Mouse (Mus musculus) MEL (cell line): ENCODE data around the gene Clns1a. TPM values are rescaled to one million over a fixed set of nuclear protein-coding genes. Genes with fewer than 3 reads are reported as not detected.

ENCODE experiments used
- DNase-seq: peaks from one replicate; pipeline ENCODE4 v3.0.0; 2011; ENCODE audit warnings: low read depth, low spot score
- H3K27ac ChIP-seq: 2 replicates; pipeline ENCODE4 v1.5.1; 2012; ENCODE audit warnings: low read depth, mild to moderate bottlenecking, control low read depth, low read length, moderate library complexity; ENCODE audit not compliant: control insufficient read depth
- H3K27me3 ChIP-seq, 2 experiments: fragments of 150-350 bp in 1 of 2; sonication (generic) in 1 of 2; 2 replicates each; pipeline ENCODE4 v1.6.1; 2012; ENCODE audit warnings: low read length in 2 of 2, mild to moderate bottlenecking in 2 of 2, improper control_type of control experiment in 1 of 2, moderate library complexity in 1 of 2; ENCODE audit not compliant: insufficient read depth in 2 of 2, control insufficient read depth in 1 of 2
- H3K36me3 ChIP-seq, 2 experiments: 2 replicates each; pipeline ENCODE4 v1.6.1; 2012 to 2014; ENCODE audit warnings: low read length in 2 of 2, improper control_type of control experiment in 1 of 2, inconsistent platforms in 1 of 2, mild to moderate bottlenecking in 1 of 2; ENCODE audit not compliant: insufficient read depth in 2 of 2, control insufficient read depth in 1 of 2
- H3K4me1 ChIP-seq, 2 experiments: fragments of 150-350 bp in 1 of 2; sonication (generic) in 1 of 2; 2 replicates each; pipeline ENCODE4 v1.6.1; 2012; ENCODE audit warnings: low read length in 2 of 2, improper control_type of control experiment in 1 of 2, mild to moderate bottlenecking in 1 of 2; ENCODE audit not compliant: insufficient read depth in 2 of 2, control insufficient read depth in 1 of 2
- H3K4me3 ChIP-seq, 2 experiments: fragments of 150-350 bp in 1 of 2; sonication (generic) in 1 of 2; 2 replicates each; pipeline ENCODE4 v1.5.1; 2012; ENCODE audit warnings: low read depth in 2 of 2, low read length in 2 of 2, mild to moderate bottlenecking in 2 of 2, moderate library complexity in 2 of 2, control low read depth in 1 of 2, improper control_type of control experiment in 1 of 2; ENCODE audit not compliant: control insufficient read depth in 1 of 2, insufficient read depth in 1 of 2
- H3K79me2 ChIP-seq: 2 replicates; pipeline ENCODE4 v1.6.1; 2012; ENCODE audit warnings: mild to moderate bottlenecking, low read length, moderate library complexity; ENCODE audit not compliant: control insufficient read depth, poor library complexity, insufficient read depth
- H3K9ac ChIP-seq: 2 replicates; pipeline ENCODE4 v1.6.1; 2012; ENCODE audit warnings: low read depth, mild to moderate bottlenecking, control low read depth, low read length, moderate library complexity; ENCODE audit not compliant: control insufficient read depth, poor library complexity, severe bottlenecking
- H3K9me3 ChIP-seq: fragments of 150-350 bp; sonication (generic); replicated peaks from 2 replicates; pipeline ENCODE4 v1.6.1; 2012; ENCODE audit warnings: mild to moderate bottlenecking, low read length, improper control_type of control experiment, moderate library complexity; ENCODE audit not compliant: insufficient read depth
- CTCF ChIP-seq, 3 experiments: IDR thresholded peaks in 2 of 3; conservative IDR thresholded peaks in 1 of 3; 2 replicates each; pipeline ENCODE4 v1.5.1; 2011 to 2012; ENCODE audit warnings: low read length in 3 of 3, low read depth in 2 of 3, mild to moderate bottlenecking in 2 of 3, improper control_type of control experiment in 1 of 3, inconsistent platforms in 1 of 3, mixed read lengths in 1 of 3, moderate library complexity in 1 of 3; ENCODE audit not compliant: control insufficient read depth in 1 of 3, insufficient read depth in 1 of 3, poor library complexity in 1 of 3, severe bottlenecking in 1 of 3
- ELF1 ChIP-seq: IDR thresholded peaks from 2 replicates; pipeline ENCODE4 v1.6.1; 2014; ENCODE audit warnings: low read depth, mild to moderate bottlenecking, inconsistent platforms, low read length, improper control_type of control experiment, moderate library complexity
- EP300 ChIP-seq, 2 experiments: IDR thresholded peaks; 2 replicates each; pipeline ENCODE4 v1.6.1; 2011; ENCODE audit warnings: improper control_type of control experiment in 2 of 2, low read length in 2 of 2, low read depth in 1 of 2, mild to moderate bottlenecking in 1 of 2
- ETS1 ChIP-seq: IDR thresholded peaks from 2 replicates; pipeline ENCODE4 v1.6.1; 2012; ENCODE audit warnings: low read depth, mild to moderate bottlenecking, inconsistent platforms, low read length, improper control_type of control experiment, moderate library complexity
- GATA1 ChIP-seq: IDR thresholded peaks from 2 replicates; pipeline ENCODE4 v1.6.1; 2011; ENCODE audit warnings: low read depth, low read length, improper control_type of control experiment
- MAFK ChIP-seq: IDR thresholded peaks from 2 replicates; pipeline ENCODE4 v1.6.1; 2011; ENCODE audit warnings: low read depth, mild to moderate bottlenecking, low read length, improper control_type of control experiment, borderline replicate concordance
- MAZ ChIP-seq: IDR thresholded peaks from 2 replicates; pipeline ENCODE4 v1.6.1; 2012; ENCODE audit warnings: low read depth, mild to moderate bottlenecking, inconsistent platforms, low read length, improper control_type of control experiment
- TBP ChIP-seq: IDR thresholded peaks from 2 replicates; pipeline ENCODE4 v1.8.0; 2011; ENCODE audit warnings: low read depth, low read length, improper control_type of control experiment
- TCF12 ChIP-seq: IDR thresholded peaks from 2 replicates; pipeline ENCODE4 v1.6.1; 2014; ENCODE audit warnings: low read depth, mild to moderate bottlenecking, inconsistent platforms, low read length, improper control_type of control experiment, moderate library complexity
- ZNF384 ChIP-seq: IDR thresholded peaks from 2 replicates; pipeline ENCODE4 v1.6.1; 2012; ENCODE audit warnings: low read depth, mild to moderate bottlenecking, inconsistent platforms, low read length, improper control_type of control experiment
- polyA plus RNA-seq, 2 experiments: library from polyadenylated mRNA; stranded (reverse) in 1 of 2; unstranded in 1 of 2; fragments of >175 nt in 1 of 2; fragments of >200 nt in 1 of 2; gene quantifications; 2 replicates each; pipeline versions ENCODE4 v1.2.1 to v1.2.4; 2012; ENCODE audit warnings: low replicate concordance in 2 of 2, low read depth in 1 of 2; ENCODE audit not compliant: insufficient read length in 2 of 2, insufficient read depth in 1 of 2, missing spikeins in 1 of 2
- total RNA-seq: library from RNA; depleted of rRNA; stranded (reverse); fragments of 300-350 nt; gene quantifications from 2 replicates; pipeline ENCODE4 v1.2.3, GENCODE M21; 2012

Gene Clns1a
- total and polyA plus RNA-seq, 3 experiments, result 119 to 140 (median 130) TPM

- Histone ChIP-seq H3K27me3 (no peaks in the 10 kb centered on the region), H3K27ac (no peak overlapping the region), H3K79me2 (peaks cover 4% of the 10 kb centered on the region; the same call in 1 of the 2 replicates), H3K36me3 (peaks cover 0 to 2% of the 10 kb centered on the region in 2 experiments; a peak in 2 of 4 replicates), H3K9me3 (no peaks in the 10 kb centered on the region), H3K9ac (no peak overlapping the region), H3K4me1 (peaks cover 1 to 10% of the 10 kb centered on the region in 2 experiments; a peak in 3 of 4 replicates), H3K4me3 (no peak overlapping the region)
- DNase-seq, result no peak
- TF ChIP-seq EP300 (IDR thresholded peaks at IDR 0.05; ENCODE audit: low read depth in 1 of 2, low read length in 2 of 2), result peak in 1 of 2 experiments; percentile 51; a peak in 1 of 4 replicates
- TF ChIP-seq ZNF384, result no peak
- 0 out of 2 replicates have a peak, but pooled peaks have one; percentile 38 for TF ChIP-seq TCF12
- TF ChIP-seq GATA1, result peak; percentile 53
Measured at GRCm38 (mm10) chr7:97733606-97734005, 37.2 kb downstream of the Clns1a start.

DNA sequence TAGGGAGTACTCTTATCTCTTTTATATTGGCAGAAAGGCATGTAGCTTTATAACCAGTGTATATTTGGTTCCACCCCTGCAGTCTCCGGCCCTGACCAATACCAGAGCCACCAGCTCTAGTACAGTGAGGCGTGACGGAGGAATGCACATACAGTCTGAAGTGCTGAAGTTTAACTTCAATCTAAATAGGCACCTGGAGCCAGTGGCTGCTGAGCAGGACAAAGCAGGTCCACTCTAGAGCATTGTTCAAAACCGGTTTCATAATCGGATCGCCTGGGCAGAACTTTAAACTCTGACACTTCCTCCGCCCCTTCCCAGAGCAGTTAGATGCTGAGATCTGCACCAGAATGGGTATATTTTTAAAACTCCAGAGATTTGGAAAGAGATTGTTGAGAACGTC is 38.6 kb downstream of the Clns1a start:
- Histone ChIP-seq H3K4me1 (peaks cover 1 to 18% of the 10 kb centered on the region in 2 experiments), H3K9me3 (no peaks in the 10 kb centered on the region), H3K27ac (no peak overlapping the region), H3K4me3 (no peak overlapping the region), H3K79me2 (peaks cover 4% of the 10 kb centered on the region; the same call in 1 of the 2 replicates), H3K27me3 (no peaks in the 10 kb centered on the region), H3K9ac (no peak overlapping the region), H3K36me3 (peaks cover 0 to 2% of the 10 kb centered on the region in 2 experiments; a peak in 2 of 4 replicates)
- DNase-seq, result no peak
- TF ChIP-seq TBP, result no peak

DNA sequence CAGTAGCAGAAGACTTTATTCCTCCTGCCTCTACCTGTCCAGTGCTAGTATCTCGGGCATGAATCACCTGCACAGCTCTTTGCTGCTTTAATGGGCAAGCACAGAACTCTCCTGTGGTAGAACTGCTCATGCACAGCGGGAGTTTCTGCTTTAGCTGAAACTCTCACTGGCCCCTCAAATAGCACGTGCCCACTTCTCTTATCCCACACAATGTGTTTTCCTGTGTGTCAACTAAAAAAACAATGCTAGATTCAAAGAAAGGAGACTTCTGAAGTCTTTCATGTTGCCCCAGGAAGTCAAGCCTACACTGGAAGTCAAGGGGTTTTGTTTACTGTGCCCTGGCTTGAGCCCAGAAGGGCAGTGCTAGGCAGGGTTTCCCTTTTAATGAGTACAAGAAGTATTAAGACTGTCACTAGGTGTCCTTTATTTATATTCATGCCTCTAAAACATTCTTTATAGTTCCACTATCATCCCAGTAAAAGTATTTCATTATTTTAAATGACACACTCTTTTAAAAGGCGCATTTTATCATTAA is 39.5 kb downstream of the Clns1a start:
- peaks cover 1 to 20% of the 10 kb centered on the region in 2 experiments for H3K4me1 ChIP-seq
- no peak overlapping the region for H3K4me3 ChIP-seq

GRCm38 (mm10) chr7:97737256-97737637 is 40.8 kb downstream of the Clns1a start:
- DNase-seq, result no peak
- peaks cover 0 to 12% of the 10 kb centered on the region in 2 experiments; a peak in 2 of 4 replicates for H3K36me3 ChIP-seq
- no peaks in the 10 kb centered on the region for H3K27me3 ChIP-seq
- TF ChIP-seq ELF1, result no peak
- TF ChIP-seq MAFK, result no peak
- peak overlapping the region; percentile 71 to 80 for H3K4me3 ChIP-seq
- H3K9me3 ChIP-seq, result no peaks in the 10 kb centered on the region
- no peak overlapping the region for H3K27ac ChIP-seq
- H3K4me1 ChIP-seq, result peaks cover 6 to 30% of the 10 kb centered on the region in 2 experiments
- peak overlapping the region; percentile 62 for H3K9ac ChIP-seq
- peaks cover 4% of the 10 kb centered on the region; the same call in 1 of the 2 replicates for H3K79me2 ChIP-seq

More for the DNA sequence above, 39.5 kb downstream of the Clns1a start:
- no peak for TF ChIP-seq ETS1
- no peak for TF ChIP-seq CTCF (IDR thresholded peaks at IDR 0.05 in 2 of 3, conservative IDR thresholded peaks at IDR 0.05 in 1 of 3; ENCODE audit: control insufficient read depth in 1 of 3, insufficient read depth in 1 of 3, low read depth in 2 of 3, low read length in 3 of 3, poor library complexity in 1 of 3, severe bottlenecking in 1 of 3)
- no peak for TF ChIP-seq MAZ
- no peak for TF ChIP-seq GATA1
- TF ChIP-seq, all 39 proteins: peak for 0
- Histone ChIP-seq H3K36me3 (peaks cover 0 to 2% of the 10 kb centered on the region in 2 experiments; a peak in 2 of 4 replicates), H3K27me3 (no peaks in the 10 kb centered on the region), H3K9ac (no peak overlapping the region), H3K79me2 (peaks cover 4% of the 10 kb centered on the region; the same call in 1 of the 2 replicates), H3K27ac (no peak overlapping the region), H3K9me3 (no peaks in the 10 kb centered on the region)
- DNase-seq, result no peak
